Mouse (Mus musculus) C2C12 (cell line): Measurements from ENCODE around the gene Gm10135. TPM values are rescaled to one million over a fixed set of nuclear protein-coding genes. Genes with fewer than 3 reads are reported as not detected.
A peak's percentile ranks its signal among the peaks of the same experiment; 100 is the strongest.

Experiments
- H3K27me3 ChIP-seq: one replicate; pipeline ENCODE4 v1.6.1; 2011; ENCODE audit not compliant: control insufficient read depth, insufficient read depth, insufficient read length
- H3K36me3 ChIP-seq: one replicate; pipeline ENCODE4 v1.6.1; 2011; ENCODE audit not compliant: control insufficient read depth, insufficient read depth
- H3K4me3 ChIP-seq: one replicate; pipeline ENCODE4 v1.5.1; 2011; ENCODE audit warnings: mild to moderate bottlenecking, control low read depth; ENCODE audit not compliant: poor library complexity, insufficient read depth, severe bottlenecking
- H3K79me2 ChIP-seq: one replicate; pipeline ENCODE4 v1.6.1; 2011; ENCODE audit not compliant: control insufficient read depth, insufficient read depth
- H3K79me3 ChIP-seq: one replicate; pipeline ENCODE4 v1.6.1; 2011; ENCODE audit warnings: low read depth, control low read depth
- H3ac ChIP-seq: one replicate; pipeline ENCODE3; 2011; ENCODE audit warnings: low read depth; ENCODE audit not compliant: control insufficient read depth, insufficient read length
- CEBPB ChIP-seq: IDR thresholded peaks from one replicate; pipeline ENCODE4 v1.6.1; 2011; ENCODE audit warnings: low read depth, mild to moderate bottlenecking, control low read depth, moderate library complexity
- CTCF ChIP-seq: IDR thresholded peaks from one replicate; pipeline ENCODE4 v1.5.1; 2011; ENCODE audit not compliant: control insufficient read depth, insufficient read depth, insufficient read length
- FOSL1 ChIP-seq: IDR thresholded peaks from one replicate; pipeline ENCODE4 v1.8.0; 2011; ENCODE audit warnings: mild to moderate bottlenecking, low read length; ENCODE audit not compliant: poor library complexity, insufficient read depth, severe bottlenecking
- MAX ChIP-seq: IDR thresholded peaks from one replicate; pipeline ENCODE4 v1.6.1; 2011; ENCODE audit warnings: mild to moderate bottlenecking, control low read depth
- MYOD1 ChIP-seq: IDR thresholded peaks from one replicate; pipeline ENCODE4 v1.6.1; 2011; ENCODE audit warnings: low read depth; ENCODE audit not compliant: control insufficient read depth, insufficient read length
- MYOG ChIP-seq: IDR thresholded peaks from one replicate; pipeline ENCODE4 v1.6.1; 2011; ENCODE audit not compliant: control insufficient read depth, insufficient read length; ENCODE audit errors: extremely low read depth
- USF1 ChIP-seq: IDR thresholded peaks from one replicate; pipeline ENCODE4 v1.6.1; 2011; ENCODE audit warnings: low read depth, mild to moderate bottlenecking, control low read depth, moderate library complexity
- polyA plus RNA-seq: library from polyadenylated mRNA; unstranded; fragments of >200 nt; fragmentation: generic; extraction: Trizol; gene quantifications from one replicate; pipeline ENCODE4 v1.2.1, GENCODE M21; 2012; ENCODE audit warnings: missing spikeins

The Gm10135 gene
- polyA plus RNA-seq, 1 experiment: not detected

GRCm38 (mm10) chr5:72927074-72927473 lies 47.4 kb downstream of the Gm10135 start:
- no peak for TF ChIP-seq FOSL1
- TF ChIP-seq CEBPB: no peak
- TF ChIP-seq USF1: no peak
- TF ChIP-seq MYOG: no peak
- no peak for TF ChIP-seq MAX
- TF ChIP-seq CTCF: no peak
- TF ChIP-seq MYOD1: no peak
- Histone ChIP-seq H3ac (no peak overlapping the region), H3K79me2 (peaks cover 100% of the 10 kb centered on the region), H3K36me3 (peaks cover 4% of the 10 kb centered on the region), H3K79me3 (peaks cover 87% of the 10 kb centered on the region), H3K4me3 (no peak overlapping the region), H3K27me3 (no peaks in the 10 kb centered on the region)

DNA sequence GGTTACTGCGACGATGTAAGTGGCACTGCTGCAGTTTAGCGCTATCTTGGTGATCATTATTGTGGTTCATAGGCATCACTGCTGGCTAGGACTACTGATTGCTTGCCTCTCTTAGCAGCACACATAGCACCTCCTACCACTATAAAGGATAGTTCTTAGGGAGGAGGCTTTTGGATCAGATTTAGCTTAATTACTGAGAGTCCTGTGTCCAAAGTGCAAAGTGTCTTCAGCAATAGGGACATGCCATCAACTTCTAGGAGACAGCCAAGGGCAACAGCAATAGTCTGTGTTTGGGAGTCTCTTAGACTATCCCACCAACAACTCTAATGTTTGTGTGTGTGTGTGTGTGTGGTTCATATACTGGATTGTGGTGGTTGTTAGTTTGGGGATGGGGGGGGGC lies 51.7 kb downstream of the Gm10135 start:
- H3ac ChIP-seq: no peak overlapping the region
- peaks cover 92% of the 10 kb centered on the region for H3K79me3 ChIP-seq
- no peak for TF ChIP-seq CEBPB
- TF ChIP-seq MAX: no peak
- no peak for TF ChIP-seq MYOG
- no peak for TF ChIP-seq MYOD1
- no peak for TF ChIP-seq FOSL1
- TF ChIP-seq USF1: no peak
- TF ChIP-seq CTCF: no peak
- no peak overlapping the region for H3K4me3 ChIP-seq
- H3K36me3 ChIP-seq: peaks cover 4% of the 10 kb centered on the region
- no peaks in the 10 kb centered on the region for H3K27me3 ChIP-seq
- peaks cover 100% of the 10 kb centered on the region for H3K79me2 ChIP-seq

DNA sequence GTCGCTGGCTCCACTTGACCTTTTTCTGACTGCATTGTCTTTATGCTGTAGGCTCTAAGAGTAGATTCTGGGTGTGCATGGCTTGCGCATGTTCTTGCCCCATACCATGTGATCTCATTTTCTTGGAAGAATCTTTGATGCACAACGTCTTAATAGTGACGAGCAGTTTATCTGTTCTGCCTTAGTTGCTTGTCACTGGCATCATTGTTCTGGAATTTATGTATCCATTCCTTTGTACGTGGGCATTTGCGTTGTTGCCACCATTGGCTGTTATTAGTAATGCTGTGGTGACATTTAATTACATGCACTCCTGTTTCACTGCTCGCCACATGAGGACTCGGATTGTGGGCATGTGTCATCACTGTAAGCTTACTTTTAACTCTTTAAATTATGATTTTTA lies 53.3 kb downstream of the Gm10135 start:
- peaks cover 100% of the 10 kb centered on the region for H3K79me2 ChIP-seq
- no peaks in the 10 kb centered on the region for H3K36me3 ChIP-seq
- no peaks in the 10 kb centered on the region for H3K27me3 ChIP-seq
- TF ChIP-seq USF1: peak; percentile 46
- peak; percentile 40 for TF ChIP-seq MAX
- TF ChIP-seq CTCF: no peak
- no peak for TF ChIP-seq FOSL1
- peak; percentile 49 for TF ChIP-seq CEBPB
- no peak overlapping the region for H3ac ChIP-seq
- no peak overlapping the region for H3K4me3 ChIP-seq
- peaks cover 93% of the 10 kb centered on the region for H3K79me3 ChIP-seq

DNA sequence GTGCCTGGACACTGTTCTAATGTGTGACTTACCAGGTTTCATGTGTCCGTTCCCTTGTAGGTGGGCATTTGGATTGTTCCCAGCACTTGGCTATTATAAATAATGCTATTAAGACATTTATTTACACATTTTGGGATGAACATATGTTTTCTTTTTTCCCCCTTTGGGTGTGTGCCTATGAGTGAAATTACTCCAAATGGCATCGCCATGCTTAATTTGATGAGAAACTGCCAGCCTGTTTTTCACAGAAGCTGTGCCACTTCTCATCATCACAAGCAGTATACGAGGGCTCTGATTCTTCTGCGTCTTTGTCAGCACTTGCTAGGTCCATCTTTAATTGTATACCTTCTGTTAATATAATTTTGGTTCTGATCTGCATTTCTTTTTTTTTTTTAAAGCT lies 54.1 kb downstream of the Gm10135 start:
- H3K79me3 ChIP-seq: peaks cover 93% of the 10 kb centered on the region
- H3K27me3 ChIP-seq: no peaks in the 10 kb centered on the region
- H3K79me2 ChIP-seq: peaks cover 100% of the 10 kb centered on the region
- H3ac ChIP-seq: no peak overlapping the region
- TF ChIP-seq USF1: no peak
- TF ChIP-seq FOSL1: no peak
- TF ChIP-seq MYOG: no peak
- no peak for TF ChIP-seq CEBPB
- no peak for TF ChIP-seq MAX
- TF ChIP-seq CTCF: no peak
- no peak for TF ChIP-seq MYOD1
- H3K4me3 ChIP-seq: no peak overlapping the region
- H3K36me3 ChIP-seq: no peaks in the 10 kb centered on the region

GRCm38 (mm10) chr5:72916851-72917250 lies 57.7 kb downstream of the Gm10135 start:
- H3K4me3 ChIP-seq: no peak overlapping the region
- no peak overlapping the region for H3ac ChIP-seq
- H3K79me2 ChIP-seq: peaks cover 76% of the 10 kb centered on the region
- H3K27me3 ChIP-seq: no peaks in the 10 kb centered on the region
- no peaks in the 10 kb centered on the region for H3K36me3 ChIP-seq
- TF ChIP-seq CEBPB: no peak
- peaks cover 66% of the 10 kb centered on the region for H3K79me3 ChIP-seq

DNA sequence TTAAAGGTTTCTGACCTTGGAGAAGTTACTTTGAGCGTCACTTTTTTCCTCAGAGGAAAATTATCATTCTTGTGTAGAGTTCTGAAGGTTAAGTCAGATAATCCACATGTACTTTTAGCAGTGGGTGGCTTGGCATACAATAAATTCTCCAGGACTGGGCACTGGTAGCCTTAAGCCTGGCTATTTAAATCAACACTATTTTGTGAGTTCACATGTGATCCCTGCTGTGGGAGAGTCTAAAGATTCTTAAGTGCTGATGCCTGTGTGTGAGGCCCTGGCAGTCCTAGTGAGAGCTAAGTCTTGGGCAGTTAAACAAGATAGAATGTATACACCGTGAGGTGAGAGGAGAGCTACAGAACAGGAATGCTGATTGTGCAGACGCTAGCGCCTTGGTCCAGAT lies 58.5 kb downstream of the Gm10135 start:
- TF ChIP-seq CEBPB: no peak
- no peak for TF ChIP-seq MYOG
- no peak for TF ChIP-seq FOSL1
- no peak for TF ChIP-seq USF1
- Histone ChIP-seq H3K79me2 (peaks cover 68% of the 10 kb centered on the region), H3K27me3 (no peaks in the 10 kb centered on the region)

More for the DNA sequence above, 58.5 kb downstream of the Gm10135 start:
- Histone ChIP-seq H3K79me3 (peaks cover 60% of the 10 kb centered on the region), H3K4me3 (no peak overlapping the region), H3K36me3 (no peaks in the 10 kb centered on the region), H3ac (peak overlapping the region; percentile 27)

Other genes starting within 250 kb of the Gm10135 start
- 0.04 TPM for gene Txk, start 221.9 kb downstream of the Gm10135 start, polyA plus RNA-seq
- gene Tec, start 106.2 kb downstream of the Gm10135 start, polyA plus RNA-seq: 0.88 TPM
- gene Slain2, start 60.4 kb downstream of the Gm10135 start, polyA plus RNA-seq: 20.3 TPM
- not detected for gene Slc10a4, start 32.2 kb upstream of the Gm10135 start, polyA plus RNA-seq